In the genomic region with DNA sequence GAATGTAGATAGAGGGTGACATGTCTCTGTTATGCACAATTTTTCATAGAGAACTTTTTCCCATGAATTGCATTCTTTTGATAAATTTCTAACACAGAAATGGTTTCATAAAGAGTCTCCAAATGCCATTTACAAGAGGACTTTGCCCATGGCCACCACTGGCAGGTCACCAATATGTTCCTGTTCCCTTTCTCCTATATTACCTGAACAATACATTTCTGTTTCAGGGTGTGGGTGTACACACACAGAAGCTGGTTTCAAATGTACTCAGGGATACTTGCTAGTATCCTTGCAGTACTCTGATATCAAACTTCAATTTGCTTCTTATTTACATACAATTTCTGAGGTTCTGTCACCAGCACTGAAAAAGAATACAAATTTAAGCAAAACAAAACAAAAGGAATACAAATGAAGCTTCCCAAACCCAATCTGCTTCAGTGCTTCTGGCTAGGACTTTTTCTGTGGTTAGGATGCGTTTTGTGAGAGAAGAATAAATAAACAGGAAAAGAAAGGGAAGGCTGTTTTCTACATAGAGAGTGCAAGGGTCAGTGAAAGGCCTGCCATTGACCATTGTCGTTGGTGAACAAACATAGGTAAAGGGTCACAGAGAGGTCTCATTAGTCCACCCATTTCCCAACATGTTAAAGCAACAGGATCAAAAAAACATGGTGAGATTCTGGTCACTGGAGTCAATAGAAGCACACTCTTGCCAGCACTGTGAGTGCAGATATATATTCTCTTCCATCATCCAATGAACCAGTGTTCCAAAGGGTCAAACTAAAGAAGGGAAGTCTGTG, we compare ENCODE assay signal across 28 mouse cellular contexts. TPM values are rescaled to one million over a fixed set of nuclear protein-coding genes. Genes with fewer than 3 reads are reported as not detected.
"Had no signal": no experiment of that assay in that cellular context is flagged by ENCODE, and none has a peak within 500 bp of the region (broad histone marks: within the 10 kb centered on the region; RNA-seq: fewer than 3 reads in every experiment).

No protein-coding gene starts in this region.

- H3K27me3 ChIP-seq: limb, embryonic 15.5 days; midbrain, embryonic 13.5 days had no signal

- ATAC-seq: midbrain, embryonic 13.5 days; midbrain, embryonic 16.5 days had no signal

- H3K4me2 ChIP-seq: limb, embryonic 12.5 days; limb, embryonic 15.5 days; lung, embryonic 14.5 days; midbrain, embryonic 13.5 days; neural tube, embryonic 13.5 days had no signal

- H3K9me3 ChIP-seq: limb, embryonic 12.5 days; limb, embryonic 15.5 days; megakaryocyte, embryonic 14.5 days; midbrain, embryonic 10.5 days; midbrain, embryonic 13.5 days; neural tube, embryonic 13.5 days had no signal

- H3K36me3 ChIP-seq: limb, embryonic 12.5 days; limb, embryonic 15.5 days; midbrain, embryonic 10.5 days; midbrain, embryonic 13.5 days; neural tube, embryonic 13.5 days had no signal

- H3K4me3 ChIP-seq: layer of hippocampus, adult 2 months; limb, embryonic 12.5 days; limb, embryonic 15.5 days; megakaryocyte, embryonic 14.5 days; midbrain, embryonic 10.5 days; midbrain, embryonic 13.5 days; myocyte; neural tube, embryonic 13.5 days had no signal

- DNase-seq: kidney, adult 11 months; kidney, postnatal 25 days; left cerebral cortex, postnatal 4 days; lung, embryonic 14.5 days; lung, postnatal 10 days; lung, postnatal 36 days; retina, postnatal 1 day; thymus, adult 2 months; thymus, postnatal 14 days; thymus, postnatal 4 days had no signal

- H3K9ac ChIP-seq: limb, embryonic 12.5 days; limb, embryonic 15.5 days; lung, embryonic 14.5 days; midbrain, embryonic 13.5 days; neural tube, embryonic 13.5 days had no signal

- H3K27ac ChIP-seq: kidney, postnatal 0 days; layer of hippocampus, adult 2 months; limb, embryonic 12.5 days; limb, embryonic 15.5 days; midbrain, embryonic 10.5 days; midbrain, embryonic 13.5 days; neural tube, embryonic 13.5 days had no signal

RNA-seq across cellular contexts. Expression of a gene that starts 1.1 kb away (rescaled TPM):
- total RNA-seq: layer of hippocampus, adult 2 months; monocyte, adult 5-6 weeks; neutrophil, adult 5-6 weeks had no signal
- polyA plus RNA-seq: intestine, embryonic 14.5 days; large intestine, adult 2 months; limb, embryonic 12.5 days; limb, embryonic 15.5 days; lung, embryonic 14.5 days; midbrain, embryonic 10.5 days; midbrain, embryonic 13.5 days; midbrain, embryonic 16.5 days; myocyte; neural tube, embryonic 13.5 days; small intestine, adult 2 months; spleen, adult 2 months had no signal

RNA-seq across cellular contexts. Expression of a gene that starts 32.2 kb away (rescaled TPM):
- total RNA-seq: left cerebral cortex, adult 8-10 months; left cerebral cortex, postnatal 14 days; left cerebral cortex, postnatal 4 days; monocyte, adult 5-6 weeks; neutrophil, adult 5-6 weeks had no signal
- polyA plus RNA-seq: intestine, embryonic 14.5 days; large intestine, adult 2 months; limb, embryonic 12.5 days; limb, embryonic 15.5 days; lung, embryonic 14.5 days; midbrain, embryonic 10.5 days; midbrain, embryonic 13.5 days; midbrain, embryonic 16.5 days; myocyte; neural tube, embryonic 13.5 days; small intestine, adult 2 months; spleen, adult 2 months; thymus, adult 2 months had no signal
